Mouse (Mus musculus) B cell, adult 2 months (primary cell): ENCODE data around the gene Klrb1a.

ENCODE experiments used
- DNase-seq, 2 experiments: peaks; one replicate each; pipeline ENCODE4 v3.0.0; 2022

Gene Klrb1a

DNA sequence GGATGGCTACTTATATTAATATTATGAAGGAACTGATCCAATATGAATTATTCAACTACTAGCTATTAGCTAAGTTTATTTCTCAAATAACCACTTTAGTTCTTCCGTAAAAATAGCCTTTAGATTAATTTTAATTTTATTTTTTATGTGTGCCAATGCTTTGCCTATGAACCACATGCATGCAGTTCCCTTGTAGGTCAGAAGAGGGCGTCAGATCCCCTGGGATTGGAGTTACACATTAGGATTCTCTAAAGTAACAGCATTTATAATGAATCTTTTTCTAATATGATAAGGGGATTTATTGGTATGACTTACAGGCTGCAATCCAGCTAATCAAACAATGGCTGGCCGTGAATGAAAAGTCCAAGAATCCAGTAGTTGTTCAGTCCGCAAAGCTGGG is 23.8 kb downstream of the Klrb1a start:
- peak; percentile 62 to 68 for DNase-seq

DNA sequence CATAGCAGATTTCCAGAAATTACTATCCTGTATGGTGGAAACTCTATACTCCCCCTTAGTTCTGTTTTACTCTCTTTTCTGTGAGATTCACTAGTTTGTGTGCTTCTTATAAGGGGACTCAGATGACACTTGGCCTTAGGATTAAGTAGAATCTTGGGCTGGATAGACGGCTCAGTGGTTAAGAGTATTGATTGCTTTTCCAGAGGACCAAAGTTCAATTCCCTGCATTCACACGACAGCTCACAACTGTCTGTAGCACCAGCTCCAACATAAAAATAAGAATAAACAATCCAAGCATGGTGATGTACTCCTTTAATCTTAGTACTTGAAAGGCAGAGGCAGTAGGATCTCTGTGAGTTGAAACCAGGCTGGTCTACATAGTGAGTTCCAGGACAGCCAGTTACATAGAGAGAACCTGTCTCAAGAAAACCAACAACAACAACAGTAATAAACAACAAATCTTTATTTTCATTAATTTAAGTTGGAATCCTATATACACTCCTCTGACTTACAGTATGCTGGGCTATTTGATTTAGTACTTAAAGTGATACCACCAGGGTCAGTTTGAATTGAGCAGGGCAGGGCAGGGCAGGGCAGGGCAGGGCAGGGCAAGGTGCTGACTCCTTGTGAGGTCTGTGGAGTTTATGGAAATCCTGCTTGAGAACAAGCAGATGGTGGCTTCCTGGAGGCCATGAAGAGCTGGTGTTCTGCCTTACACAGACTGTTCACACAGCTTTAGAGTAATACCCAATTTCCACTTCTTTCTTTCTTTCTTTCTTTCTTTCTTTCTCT is 24.9 kb downstream of the Klrb1a start:
- DNase-seq, result no peak

DNA sequence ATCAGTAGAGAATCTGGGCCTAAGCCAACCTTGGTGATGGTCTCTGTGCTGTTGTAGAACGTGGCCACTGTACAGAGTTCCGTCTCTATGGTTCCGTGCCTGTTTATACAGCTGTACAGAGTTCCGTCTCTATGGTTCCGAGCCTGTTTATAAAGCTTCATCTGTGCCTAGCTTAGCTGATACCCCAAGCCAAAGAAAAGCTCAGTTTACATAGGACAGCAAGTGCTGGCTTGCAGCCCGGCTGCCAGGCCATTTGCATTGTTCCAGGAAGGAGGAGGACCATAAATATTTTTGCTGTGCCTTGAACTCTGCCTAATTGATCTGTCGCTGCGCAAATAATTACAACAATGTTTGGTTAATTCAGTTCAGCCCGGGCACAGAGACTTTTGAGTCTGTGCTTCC is 26.2 kb downstream of the Klrb1a start:
- DNase-seq, result peak in 1 of 2 experiments; percentile 6

DNA sequence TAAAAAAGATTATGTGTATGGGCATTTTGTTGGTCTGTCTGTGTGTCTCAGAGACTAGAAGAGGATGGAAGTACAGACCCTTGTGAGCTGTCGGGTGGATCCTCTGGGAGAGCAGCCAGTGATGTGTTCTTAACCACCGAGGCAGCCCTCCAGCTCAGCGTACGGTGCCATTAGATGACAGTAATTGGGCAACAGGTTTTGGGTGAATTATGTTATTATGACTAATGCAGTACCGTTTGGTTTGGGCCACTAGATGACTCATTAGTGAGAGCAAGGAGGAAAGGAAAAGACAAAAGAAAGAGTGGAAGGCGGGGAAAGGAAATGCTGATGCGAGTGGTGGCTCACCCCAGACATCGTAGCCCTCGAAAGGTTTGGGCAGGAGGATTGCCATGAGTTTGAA is 28.7 kb downstream of the Klrb1a start:
- no peak for DNase-seq

DNA sequence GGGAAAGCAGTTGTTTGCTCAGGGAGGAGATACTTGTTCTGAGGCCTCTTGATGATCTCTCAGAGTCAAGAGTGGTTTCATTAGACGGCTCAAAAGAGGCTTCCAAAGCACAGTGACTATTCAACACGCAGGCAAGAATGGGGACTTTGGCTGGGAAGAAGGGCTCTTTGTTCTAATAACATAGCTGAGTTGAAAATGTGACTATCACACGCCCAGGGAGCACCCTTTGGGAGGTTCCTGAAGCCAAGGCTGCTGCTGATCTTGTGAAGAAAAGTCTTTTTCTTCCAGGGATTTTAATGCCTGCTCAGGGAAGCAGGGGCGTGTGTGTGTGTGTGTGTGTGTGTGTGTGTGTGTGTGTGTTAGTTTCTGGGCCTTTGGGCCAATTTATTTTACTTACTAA is 33.9 kb downstream of the Klrb1a start:
- DNase-seq, result no peak

DNA sequence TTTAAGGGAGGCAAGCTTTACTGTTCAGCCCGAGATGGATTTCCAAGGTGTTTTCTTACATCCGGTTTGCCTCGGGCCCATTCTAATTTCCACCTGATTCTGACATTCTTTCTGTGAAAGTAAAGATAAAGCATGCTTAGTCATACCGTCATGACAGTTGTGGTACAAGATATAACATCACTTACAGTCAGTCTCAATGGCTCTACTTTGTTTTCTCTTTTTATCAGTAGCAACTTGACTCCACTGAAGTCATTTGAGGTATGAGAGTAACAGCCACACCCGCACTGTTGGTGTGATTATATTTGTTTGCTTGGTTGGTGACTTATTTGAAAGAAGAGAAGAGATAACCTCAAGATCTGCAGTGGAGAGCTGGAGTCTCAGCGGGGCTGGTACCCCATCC is 35.7 kb downstream of the Klrb1a start:
- no peak for DNase-seq

DNA sequence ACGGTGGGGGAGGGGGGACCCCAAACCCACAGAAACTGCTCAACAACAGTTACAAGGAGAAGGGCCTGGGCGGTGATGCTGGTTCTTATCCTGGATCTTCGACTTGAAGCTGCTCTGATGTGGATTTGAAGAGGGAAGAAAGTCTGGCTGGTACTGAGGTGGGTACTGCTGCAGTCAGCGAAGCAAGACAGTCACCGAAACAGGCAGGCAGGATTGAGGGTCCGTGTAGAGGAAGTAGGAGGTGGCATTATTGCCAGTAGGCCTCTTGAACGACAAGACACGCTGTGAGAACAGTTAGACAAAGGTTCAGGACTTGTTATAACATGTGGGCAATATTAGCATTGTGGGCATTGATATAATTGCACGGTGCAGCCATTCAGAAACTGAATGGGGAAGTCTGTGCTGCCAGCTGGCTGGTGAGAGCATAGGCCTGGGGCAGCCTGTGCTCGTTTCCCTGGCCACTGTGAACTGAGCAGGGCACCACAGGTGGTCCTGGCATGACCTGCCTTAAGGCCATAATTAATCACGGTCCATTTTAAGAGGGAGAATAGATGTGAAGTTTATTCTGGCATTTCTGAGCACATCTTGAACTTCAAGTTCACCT is 37.6 kb downstream of the Klrb1a start:
- peak in 1 of 2 experiments; percentile 6 for DNase-seq

DNA sequence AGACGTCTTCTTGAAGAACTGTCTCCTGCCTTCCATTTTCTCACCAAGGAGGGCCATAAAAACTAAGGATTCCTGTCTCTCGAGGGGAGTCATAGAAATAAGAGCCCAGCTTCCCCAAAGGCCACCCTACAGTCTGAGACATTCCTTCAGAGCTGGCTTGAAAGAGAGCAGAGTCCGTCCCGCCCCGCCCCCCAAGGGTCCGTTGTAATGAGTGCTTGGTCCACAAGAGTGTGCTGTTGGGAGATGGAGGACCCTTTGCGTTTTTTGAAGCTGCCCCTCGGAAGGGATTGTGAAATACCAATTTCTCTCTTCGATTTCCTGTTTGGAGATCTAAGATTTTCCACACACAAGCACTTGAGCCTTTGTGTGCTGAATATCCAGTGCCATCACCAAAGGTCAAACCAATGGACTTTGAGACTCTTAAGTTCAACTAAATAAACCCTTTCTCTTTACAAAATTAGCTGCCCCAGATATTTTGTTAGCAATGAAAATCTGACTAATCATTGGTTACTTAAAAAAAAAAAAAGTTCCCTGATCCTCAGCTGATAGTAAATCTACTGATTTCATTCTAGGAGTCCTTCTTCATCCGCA is 39.2 kb downstream of the Klrb1a start:
- peak; percentile 42 to 50 for DNase-seq

DNA sequence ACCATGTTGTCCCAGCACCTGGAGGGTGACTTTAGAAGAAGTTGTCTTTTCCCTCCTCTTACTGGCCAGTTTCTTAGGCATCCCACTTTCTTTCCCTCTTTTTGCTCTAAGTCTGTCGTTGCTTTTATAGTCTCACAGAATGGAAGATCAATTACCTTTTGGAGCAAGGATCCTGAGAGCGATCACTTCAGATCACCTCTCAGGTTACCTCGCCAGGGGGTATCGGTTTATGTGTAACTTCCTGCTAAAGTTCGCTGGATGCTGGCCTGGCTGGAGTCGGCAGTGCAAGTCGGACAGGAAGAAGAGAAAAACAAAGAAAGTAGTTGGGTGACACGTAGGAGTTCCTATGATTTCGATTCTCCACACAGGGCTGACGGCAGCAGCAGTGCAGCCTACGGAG is 41.8 kb downstream of the Klrb1a start, which contains the start of gene A2ml1:
TSS of gene A2ml1 (minus strand) at position 101 of the 400 bp plus-strand sequence.
- no peak for DNase-seq

DNA sequence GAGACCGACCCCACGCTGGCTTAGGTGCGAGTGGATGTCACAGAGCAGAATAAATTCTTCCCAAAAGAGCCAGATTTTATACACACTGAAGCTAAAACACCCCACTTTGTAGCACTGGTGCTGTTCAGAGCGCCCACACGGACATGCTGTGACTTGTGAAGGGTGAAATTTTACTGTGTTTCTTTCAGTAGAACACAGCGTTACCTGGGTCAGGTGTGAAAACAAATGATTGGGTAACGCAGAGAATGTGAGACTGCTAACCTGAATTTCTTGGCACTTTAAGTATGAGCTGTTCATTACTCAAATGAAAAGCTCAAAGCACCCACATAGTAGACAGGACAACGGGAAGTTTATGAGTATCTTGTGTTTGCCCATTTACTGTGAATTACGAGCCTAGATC is 46.0 kb downstream of the Klrb1a start:
- DNase-seq, result no peak

DNA sequence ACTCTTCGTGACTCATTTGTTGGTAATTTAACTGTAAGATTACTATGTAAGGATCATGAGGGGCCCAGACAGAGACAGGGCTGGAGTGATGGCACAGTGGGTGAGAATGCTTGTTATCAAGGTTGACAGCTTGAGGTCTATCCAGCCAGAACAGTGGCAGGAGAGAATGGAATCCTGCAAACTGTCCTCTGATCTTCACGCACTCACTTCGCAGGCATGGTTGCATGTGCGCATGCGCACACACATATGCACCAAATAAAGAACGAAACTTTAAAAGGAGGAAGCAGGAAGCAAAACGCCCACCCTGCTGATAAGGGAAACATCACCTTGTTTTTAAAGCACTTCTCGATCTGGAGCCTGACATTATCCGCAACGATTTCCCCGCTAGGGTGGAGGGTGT is 56.7 kb downstream of the Klrb1a start:
- DNase-seq, result no peak
